Mouse (Mus musculus): ENCODE measurements around the gene Srcin1.

The Srcin1 gene

DNA sequence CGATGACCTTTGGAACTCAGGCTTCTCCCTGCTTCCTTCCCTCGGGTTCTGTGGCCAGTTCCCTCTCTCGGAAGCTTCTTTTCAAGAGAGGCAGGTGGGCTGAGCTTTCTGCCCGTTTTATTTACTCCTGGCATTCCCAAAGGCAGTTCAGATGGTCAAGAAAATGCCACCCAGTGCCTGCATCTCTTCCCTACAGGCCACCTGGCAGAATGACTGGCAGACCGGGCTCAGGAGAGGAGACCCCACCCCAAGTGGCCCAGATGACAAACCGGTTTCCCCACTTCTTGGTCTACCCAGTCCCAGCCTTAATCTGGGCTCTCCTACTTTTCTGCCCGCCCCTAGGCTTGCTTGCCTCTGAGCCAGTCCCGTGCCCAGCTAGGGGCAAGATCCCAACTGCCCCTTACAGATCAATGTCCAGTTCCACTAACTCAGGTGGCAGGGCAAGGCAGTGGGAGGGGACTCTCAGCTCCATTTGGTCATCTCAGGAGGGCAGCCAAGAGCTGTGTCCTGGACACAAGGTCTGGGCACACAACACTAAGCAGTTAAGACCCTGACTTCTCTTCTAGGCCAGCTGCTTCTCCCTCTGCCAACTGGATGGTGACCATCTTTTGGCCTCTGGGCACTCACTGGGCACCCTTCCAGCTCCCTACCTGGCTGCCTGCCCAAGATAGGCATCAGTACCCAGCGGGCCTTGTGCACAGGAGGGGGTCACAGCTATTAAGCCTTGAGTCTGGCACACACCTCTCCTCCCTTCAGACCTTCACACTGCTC lies at the start of gene Srcin1:
Gene Srcin1 (minus strand): TSS at position 51 of the 771 bp plus-strand sequence.
- no peak for DNase-seq (ENCODE audit: low read depth)

DNA sequence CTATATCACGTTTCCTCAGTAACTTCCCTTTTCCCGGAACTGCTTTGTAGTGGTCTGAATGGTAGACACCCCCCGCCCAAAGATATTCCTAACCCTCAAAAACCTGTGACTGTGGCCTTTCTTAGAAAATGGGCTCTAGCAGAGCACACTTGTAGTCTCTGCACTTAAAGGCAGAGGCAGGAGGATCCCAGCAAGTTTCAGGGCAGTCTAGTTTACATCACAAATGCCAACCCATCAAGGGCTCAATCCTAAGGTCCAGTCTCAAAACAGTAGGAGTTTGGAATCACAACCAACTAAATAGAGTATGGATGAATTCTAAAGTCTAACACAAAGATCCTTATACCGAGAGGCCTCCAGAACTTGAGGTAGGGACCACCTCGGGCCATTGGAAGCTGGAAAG lies 49.6 kb upstream of the Srcin1 start:
- DNase-seq (ENCODE audit: low read depth): no peak

DNA sequence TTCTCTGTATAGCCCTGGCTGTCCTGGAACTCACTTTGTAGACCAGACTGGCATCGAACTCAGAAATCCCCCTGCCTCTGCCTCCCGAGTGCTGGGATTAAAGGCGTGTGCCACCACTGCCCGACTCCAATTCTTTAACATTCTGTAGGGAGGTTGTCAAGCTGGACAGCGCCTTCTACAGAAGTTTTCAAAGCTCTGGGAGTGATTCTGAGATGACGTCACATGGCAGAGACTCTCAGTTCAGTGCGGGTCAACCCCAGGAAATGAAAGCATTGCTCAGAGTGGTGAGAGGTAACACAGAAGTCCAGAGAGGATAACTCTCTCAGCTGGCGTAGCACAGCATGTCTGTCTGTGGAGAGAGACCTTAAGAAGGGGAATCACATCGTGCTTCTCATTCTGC lies 47.2 kb upstream of the Srcin1 start:
- no peak for DNase-seq (ENCODE audit: low read depth)

DNA sequence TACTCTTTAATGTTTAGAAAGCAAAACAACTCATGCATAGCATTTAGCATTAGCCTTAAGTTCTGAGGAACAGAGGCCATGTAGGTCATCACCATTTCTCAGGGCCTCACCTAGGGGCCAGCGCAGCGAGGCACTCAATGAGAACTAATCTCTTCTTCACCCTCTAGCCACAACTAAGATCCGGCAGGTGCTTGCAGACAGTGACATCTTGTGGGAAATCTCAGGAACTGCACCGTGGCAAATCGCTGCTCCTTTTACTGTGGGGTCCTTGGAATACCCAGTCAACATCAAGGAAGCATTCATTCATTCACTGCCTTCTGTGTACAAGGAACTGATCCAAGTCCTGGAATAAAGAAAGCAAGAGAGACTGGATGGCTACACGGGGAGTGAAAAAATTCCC lies 46.5 kb upstream of the Srcin1 start:
- peak; percentile 26 for DNase-seq (ENCODE audit: low read depth)

DNA sequence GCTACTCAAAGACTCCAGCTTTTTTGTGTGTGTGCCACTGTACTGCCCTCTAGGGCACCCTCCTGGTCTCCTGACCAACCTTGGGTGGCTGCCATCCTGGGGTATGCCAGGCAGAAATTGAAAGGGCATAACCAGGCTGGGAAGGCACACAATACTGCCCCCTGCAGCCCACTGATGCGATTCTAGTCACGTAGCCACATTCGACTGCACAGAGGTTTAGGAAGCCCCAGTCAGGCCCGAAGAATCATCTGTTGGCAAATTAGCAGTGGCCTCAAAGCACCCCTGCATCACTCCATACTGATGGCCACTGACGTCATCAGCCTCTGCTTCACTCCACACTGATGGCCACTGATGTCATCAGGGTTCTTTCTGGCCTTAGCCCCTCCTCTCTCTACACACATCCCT lies 43.4 kb upstream of the Srcin1 start:
- DNase-seq (ENCODE audit: low read depth): no peak

DNA sequence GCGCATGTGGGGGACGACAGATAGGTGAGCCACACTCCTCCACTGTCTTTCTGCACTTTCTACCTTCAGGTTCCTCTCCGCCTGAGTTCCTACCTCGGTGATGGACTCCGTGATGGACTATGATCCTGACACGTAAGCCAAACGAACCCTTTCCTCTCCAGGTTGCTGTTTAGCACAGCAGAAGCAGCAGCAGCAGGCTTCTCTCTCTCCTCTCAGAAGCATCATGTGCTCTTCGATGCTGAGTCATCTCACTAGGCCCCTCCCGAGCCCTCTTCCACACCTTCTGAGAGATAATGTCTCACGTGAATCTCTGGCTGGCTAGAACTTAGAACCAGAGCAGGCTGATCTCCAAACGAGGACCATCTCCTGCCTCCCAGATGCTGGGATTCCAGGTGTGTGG lies 42.4 kb upstream of the Srcin1 start:
- DNase-seq (ENCODE audit: low read depth): no peak

DNA sequence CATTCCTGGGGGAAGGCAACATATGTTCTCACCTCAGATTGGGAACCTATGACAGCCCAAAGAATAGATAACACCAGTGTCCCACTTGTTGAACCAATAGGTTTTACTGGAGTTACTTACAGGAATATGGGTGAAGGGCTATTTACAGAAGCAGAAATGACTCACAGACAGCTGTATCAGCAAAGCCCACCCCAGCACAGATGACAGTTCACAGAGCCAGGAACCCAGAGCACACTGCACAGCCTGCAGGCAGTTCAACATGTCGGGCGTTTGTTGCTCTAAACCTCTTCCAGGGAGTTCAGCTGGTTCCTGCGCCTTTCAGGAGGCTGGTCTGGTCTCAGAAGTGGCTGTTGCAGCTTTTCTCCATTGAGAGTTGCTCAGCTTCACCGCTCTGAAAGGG lies 39.3 kb upstream of the Srcin1 start:
- no peak for DNase-seq (ENCODE audit: low read depth)

DNA sequence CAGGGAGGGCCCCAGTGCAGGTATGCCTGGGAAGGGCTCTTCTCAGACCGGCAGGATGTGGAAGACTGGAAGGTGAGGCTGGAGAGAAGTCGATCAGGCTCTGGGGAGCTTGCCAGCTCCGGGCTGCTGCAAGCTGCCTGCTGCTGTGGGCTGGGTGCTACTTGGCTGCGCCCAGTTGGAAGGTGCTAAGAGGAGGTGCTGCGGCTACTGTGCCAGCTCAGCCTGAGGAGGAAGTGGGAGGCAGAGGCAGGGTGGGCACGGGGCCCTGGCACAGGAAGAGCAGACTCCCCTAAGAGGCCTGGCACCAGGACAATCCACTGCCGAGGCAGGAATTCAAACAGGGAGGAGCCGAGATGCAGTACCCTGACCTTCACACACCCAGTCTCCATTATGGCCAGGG lies 35.1 kb upstream of the Srcin1 start:
- DNase-seq (ENCODE audit: low read depth): no peak

DNA sequence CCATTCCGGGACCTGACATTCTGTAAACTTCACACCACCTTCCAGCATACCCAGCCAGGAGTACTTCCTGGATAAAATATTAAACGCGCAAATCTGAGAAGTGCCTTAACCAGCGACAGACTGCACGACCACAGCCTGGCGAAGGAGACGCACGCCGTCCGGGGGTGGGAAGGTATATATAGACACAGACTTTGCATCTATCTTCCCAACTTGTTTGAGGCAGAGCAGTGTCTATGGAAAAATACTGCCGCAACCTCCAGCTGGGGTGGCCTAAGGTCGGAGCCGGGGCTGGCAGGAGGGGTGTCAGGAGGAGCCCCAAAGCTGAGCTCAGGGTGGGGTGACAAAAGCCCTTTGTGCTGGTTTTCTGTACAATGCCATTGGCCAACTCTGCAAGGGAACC lies 33.8 kb upstream of the Srcin1 start:
- DNase-seq (ENCODE audit: low read depth): no peak

DNA sequence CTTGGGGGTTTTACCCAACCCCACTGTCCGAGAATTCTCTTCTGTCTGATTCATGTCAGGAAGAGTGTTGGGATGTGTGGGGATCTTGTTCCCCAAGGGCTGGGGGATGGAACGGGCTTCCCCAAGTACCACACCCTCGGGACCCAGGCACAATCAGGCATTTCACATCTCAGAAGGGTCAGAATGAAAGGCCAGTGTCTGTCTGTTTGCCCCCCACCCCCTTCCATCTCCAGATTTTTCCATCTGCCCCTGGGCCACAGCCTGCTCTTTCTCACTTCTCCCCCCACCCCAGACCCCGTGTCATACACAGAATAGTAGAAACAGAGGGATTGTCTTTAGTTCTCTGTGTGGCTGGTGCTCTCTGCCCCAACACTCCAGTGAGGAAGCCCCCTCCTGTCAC lies 32.9 kb upstream of the Srcin1 start:
- no peak for DNase-seq (ENCODE audit: low read depth)

DNA sequence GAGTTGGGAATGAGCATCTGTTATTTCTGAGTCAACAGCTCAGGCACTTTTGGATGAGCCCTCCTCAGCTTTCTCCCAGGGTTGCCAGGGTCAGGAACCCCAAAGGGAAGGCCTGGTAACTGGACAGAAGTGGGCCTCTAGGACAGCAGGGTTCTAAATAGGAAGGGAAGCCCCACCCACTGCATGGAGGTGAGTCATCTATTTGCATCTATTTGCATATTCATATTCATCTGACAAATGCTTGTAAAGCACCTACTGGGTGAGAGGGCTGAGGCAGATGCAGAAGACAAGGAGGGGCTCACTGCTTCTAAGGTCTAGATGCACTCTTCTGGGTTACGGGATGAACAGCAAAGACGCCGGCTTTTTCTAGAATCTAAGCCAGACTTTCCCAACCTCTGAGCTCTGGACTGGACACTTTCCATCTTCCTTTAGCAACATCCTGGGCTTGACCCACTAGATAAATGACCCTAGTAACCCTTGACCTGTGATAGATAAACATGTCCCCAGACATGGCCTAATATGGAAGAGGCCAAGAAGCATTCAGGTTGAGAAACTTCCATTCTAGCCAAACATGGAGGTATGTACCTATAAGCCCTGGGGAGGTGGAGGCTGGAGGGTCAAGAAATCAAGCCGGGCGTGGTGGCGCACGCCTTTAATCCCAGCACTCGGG lies 31.2 kb upstream of the Srcin1 start:
- no peak for DNase-seq (ENCODE audit: low read depth)

DNA sequence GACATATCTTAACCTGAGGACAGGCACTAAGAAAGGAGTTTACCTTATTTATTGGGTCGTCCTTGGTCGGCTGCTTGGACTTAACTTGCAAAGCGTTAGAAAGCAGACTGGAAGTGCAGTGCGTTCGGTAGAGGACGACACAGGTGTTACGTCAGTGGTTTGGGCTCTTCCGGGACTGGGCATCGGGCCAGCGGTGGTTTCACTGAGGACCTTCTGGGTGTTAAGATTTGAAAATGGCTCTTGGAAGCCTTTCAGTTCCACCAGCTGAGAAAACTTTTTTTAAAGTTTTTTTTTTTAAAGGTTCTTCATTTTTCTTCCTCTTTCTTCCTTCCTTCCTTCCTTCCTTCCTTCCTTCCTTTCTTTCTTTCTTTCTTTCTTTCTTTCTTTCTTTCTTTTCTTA lies 27.9 kb upstream of the Srcin1 start:
- no peak for DNase-seq (ENCODE audit: low read depth)

DNA sequence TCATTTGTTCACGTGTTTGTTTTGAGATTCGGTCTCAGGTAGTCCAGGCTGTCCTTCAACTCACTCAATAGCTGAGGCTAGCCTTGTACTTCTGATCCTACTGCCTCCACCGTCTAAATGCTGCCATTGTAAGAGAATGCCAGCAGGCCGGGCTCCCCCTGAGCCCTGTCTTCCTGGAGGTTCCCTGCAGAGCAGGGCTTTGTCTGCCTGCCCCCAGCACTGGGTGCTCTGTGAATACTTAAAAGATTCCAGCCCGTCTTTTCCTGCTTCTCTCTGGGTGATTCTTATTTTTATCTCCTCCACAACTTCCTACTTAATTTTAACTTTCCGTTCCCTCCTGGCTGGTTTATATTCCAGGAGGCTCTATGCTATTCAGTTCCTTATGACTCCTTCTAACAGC lies 26.2 kb upstream of the Srcin1 start:
- no peak for DNase-seq (ENCODE audit: low read depth)

DNA sequence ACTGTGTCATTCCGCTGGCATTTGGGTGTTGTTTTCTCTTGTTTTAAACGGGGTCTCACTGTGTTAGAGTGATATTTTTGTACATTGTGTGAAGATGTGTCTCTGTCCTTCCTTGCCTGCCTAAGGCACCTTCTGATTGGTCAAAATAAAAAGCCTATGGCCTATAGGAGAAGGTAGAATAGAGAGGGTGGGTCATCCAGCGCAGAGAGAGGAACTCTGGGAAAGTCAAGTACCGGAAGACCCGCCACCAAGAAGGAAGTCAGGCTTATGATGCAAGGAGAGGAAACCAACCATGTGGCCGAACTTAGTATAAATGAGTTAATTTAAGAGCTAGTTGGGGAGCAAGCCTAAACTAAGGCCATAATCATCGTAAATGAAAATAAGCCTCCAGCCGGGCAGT lies 23.1 kb upstream of the Srcin1 start:
- DNase-seq (ENCODE audit: low read depth): no peak

DNA sequence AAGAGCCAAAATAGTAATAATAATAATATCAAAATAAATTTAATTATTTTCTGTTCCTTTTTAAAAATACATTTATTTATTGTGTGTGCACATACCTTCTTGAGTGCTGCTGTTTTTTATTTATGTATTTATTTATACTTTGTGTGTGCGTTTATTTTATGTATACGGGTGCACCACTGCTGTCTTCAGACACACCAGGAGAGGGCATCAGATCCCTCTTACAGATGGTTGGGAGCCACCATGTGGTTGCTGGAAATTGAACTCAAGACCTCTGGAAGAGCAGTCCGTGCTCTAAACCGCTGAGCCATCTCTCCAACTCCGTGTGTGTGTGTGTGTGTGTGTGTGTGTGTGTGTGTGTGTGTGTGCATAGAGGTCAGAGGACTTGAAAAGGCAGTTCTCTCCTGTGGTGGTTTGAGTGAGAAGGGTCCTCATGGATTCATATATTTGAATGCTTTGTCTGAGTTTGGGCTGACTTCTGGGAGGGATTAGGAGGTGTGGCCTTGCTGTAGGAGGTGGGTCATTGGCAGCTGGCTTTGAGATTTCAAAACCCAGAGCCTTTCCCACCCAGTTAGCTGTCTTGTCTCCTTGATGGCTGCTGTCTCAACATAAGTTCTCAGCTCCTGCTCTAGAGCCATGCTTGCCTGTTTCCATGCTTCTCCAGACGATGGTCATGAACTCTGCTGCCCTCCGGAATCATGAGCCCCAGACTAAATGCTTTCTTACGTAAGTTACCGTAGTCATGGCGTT lies 22.1 kb upstream of the Srcin1 start:
- DNase-seq (ENCODE audit: low read depth): no peak

DNA sequence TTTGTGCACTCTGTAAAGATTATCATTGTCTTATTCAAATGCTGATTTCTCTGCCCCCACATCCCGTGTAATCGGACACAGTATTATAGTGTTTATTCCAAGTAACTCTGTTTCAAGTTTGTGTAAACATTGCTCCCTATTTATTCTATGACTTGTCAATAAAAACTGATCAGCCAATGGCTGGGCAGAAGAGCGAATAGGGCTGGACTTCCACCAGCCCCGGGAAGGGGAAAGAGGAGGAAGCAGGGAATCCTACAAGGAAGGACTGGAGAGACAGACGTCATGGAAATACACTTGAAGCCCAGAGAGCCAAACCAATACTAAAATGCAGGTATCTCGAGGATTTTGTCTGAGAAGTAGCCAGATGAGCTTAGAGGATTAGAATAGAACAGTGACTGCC lies 18.1 kb upstream of the Srcin1 start:
- no peak for DNase-seq (ENCODE audit: low read depth)

DNA sequence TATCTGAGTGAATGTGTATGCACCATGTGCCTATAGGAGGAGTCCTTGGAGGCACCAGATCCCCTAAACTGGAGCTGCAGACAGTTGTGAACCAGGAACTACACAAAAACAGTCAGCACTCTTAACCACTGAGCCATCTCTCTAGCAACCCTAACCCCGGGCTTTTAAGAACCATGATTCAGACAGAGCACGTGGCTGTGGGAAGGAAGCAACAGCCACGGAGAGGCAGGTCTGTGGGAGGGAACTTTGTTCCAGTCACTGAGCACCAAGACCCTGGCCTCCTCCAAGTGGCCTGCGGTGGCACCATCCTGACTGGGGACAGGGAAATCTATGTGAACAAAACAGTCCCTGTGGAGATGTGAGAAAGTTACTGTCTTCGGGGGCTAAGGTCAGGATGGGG lies 15.9 kb upstream of the Srcin1 start:
- DNase-seq (ENCODE audit: low read depth): no peak

DNA sequence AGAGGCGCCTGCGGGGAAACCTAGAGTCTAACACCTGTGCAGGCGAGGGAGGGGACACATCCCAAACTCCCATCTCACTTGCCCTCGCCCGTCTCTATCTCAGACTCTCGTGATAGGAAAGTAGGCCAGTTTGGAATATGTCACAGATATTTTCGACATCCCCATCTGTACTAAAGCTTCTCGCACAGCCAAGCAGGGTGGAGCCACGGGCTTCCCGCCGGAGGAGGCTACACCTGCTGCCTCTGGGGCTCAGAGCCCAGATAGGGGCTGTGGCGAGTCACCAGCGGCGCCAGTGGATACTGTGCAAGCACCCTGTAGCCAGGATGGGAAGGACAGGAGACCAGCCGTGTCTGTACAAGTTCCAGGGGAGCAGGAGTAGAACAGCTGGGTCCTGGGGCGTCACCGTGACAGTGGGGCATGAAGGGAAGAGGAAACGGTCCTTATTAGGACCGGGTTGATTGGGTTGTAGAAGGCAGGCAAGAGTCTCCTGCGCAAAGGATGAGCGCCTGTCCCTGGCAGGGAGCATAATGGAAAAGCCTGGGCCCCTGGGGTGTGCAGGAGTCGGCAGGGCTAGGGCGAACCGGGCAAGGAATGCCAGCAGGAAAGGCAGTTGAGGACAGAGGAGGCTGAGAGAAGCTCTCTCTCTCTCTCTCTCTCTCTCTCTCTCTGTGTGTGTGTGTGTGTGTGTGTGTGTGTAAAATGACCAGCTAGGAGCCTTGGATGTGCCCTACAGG lies 14.4 kb upstream of the Srcin1 start:
- no peak for DNase-seq (ENCODE audit: low read depth)

DNA sequence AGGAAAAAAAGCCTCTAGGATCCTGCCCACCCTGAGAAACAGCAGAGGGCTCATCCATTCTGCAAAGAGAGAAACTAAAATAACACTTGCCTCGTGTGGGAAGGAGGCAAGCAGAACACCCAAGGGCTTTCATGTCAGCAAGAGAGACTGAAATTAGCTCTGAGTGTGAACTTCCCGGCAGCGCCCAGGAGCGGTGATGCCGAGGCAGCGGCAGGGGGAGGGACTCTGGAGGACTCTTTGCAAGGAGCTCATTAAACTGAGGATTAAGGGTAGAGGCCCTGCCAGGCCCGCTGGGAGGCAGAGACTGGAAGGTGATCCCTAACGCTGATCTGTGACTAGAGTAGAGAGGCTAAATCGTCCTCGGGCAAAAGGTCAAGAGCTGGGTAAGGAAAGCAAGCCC lies 13.2 kb upstream of the Srcin1 start:
- DNase-seq (ENCODE audit: low read depth): no peak

DNA sequence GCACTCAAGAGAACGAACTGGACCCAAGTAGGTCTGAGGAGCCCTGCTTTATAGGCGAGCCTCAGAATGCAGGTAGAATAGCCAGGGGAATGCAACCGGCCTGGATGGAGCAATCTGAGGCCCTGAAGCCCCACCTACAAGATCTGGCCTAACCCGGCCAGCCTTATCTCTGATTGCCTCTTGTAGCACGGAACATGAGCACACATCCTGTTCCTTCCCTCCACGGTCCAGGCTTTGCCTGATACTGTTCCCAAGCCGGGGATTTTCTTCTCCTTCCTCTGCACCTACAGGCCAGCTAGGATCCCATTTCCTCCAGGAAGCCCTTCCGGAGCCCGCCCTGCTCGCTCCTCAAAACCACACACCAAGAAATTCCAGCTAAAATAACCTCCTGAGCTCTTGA lies 9.9 kb upstream of the Srcin1 start:
- no peak for DNase-seq (ENCODE audit: low read depth)

DNA sequence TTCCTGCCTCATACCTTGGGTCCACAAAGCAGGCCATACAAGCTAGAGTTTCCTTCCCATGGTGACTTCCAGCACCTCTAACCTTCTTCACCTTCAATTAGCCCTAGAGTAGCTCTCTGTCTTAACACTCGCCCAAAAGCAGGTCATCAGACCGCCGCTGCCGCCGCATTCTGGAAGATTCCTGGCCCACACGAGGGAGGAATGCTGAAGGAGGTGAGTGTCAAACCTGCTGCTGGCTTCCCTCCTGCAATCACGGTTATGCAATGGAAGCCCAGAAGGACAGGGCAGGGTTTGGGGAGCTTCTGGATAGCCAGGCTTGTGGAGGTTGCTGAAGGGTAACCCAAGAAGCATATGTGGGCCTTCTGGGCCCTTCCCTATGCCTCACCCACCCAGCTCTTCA lies 8.5 kb upstream of the Srcin1 start:
- no peak for DNase-seq (ENCODE audit: low read depth)

DNA sequence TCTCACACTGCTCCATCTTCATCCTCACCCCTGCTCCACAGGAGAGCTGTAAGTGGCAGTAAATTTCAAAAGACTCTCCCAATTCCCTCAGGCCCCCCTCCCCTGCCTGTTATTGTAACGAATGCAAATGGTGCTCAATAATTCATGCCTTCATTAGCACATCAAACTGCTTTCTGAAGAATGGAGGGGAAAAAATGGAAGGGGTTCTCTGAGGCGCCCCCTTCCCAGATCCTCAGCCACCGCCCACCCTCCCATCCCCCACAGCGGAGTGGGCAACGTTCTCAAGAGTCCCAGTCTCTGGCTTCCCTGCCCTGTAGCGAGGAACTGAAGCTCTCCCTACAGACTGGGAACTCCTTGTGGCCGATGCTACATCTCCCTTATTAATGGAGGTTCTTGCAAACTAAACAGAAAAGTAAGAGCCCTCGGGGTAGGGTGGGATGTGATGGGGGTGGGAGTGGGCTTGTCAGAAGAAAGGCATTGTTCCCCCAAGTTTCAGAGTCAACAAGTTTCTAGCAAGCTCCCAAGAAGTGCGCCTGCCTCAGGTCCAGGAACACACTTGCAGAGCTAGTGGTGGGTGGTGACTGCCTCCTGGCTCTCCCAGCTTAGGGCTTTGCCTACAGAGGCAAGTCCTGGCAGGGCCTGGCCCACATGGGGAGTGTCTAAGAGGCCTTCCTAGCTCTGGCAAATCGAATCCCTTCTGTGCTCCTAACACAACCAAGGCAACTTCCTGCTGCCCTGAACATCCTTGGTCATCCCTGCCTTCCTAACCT lies 3.3 kb upstream of the Srcin1 start:
- DNase-seq (ENCODE audit: low read depth): no peak

All from fibroblast of lung, adult 2 months (primary cell).